Mouse (Mus musculus): ENCODE measurements around the gene Aff3.

The Aff3 gene

DNA sequence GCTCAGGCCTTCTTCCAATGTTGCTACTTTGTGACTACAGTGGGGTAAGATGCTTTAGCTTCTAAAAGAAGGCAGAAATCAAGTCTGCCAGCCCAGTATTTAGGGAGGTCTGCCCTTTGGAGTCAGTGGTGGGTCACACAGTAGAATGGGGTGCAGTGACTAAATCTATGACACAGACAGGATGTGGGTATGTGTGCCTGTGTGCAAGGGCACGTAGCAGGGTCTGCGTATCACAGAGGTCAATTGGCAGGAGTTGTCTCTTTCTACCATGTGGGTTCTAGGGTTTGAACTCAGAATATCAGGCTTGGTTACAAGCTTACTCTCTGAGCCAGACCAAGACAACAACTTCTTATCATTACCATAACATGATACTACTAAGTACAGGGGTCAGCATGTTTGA is 393.4 kb downstream of the Aff3 start:
- DNase-seq (ENCODE audit: low spot score): no peak

DNA sequence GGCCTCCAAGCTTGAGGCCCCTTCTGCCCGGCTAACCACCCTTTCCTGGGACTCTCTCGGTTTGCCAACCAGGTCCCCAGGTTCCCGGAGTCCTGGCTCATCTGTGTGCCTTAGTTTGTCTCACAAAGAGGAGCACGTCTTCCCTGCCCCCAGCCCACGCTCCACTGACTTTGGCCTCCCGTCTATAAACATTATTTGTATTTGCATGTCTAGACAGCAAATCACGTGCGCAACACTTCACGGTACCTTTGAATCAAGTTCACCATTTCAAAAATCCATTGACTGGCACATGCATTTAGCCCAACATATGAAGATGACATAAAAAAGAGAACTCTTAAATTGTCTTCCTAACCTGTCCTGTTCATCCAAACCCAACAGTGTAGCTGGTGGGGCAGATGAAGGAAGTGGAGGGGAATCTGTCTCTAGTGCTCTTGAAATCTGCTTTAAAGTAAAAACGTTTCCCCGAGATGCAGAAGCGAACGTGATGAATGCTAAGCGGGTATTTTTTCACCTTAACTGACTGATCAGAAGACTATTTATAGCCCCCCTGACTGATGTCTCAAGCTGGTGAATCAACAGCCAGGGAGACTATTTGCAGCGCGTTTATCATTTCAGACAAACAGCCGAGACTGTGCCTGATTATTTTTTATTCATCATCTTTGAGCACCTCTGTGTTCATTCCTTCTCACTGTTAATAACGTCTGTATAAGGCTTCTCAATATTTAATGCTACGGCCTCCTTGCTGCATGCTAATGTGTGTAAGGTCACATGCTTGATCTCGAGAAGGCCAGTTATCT is 396.3 kb downstream of the Aff3 start:
- no peak for DNase-seq (ENCODE audit: low spot score)

DNA sequence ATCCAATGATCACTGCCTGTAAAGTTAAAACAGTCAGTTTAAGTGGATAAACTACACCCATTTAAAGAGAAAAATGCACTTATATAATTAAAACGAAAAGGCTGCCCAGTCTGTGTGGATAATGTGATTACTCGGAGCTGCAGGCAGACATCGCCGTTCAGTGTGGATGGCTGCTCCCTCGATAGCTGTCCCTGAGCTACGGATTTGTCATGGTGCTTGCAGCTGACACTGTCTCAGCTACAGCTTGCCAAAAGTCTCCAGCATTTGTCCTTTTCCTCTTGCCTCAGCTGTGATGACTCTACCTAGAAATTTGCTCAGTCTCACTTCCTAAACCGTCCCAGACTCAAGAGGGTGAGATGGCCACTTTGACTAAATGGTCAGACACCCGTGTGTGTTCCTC is 401.5 kb downstream of the Aff3 start:
- no peak for DNase-seq (ENCODE audit: low spot score)

DNA sequence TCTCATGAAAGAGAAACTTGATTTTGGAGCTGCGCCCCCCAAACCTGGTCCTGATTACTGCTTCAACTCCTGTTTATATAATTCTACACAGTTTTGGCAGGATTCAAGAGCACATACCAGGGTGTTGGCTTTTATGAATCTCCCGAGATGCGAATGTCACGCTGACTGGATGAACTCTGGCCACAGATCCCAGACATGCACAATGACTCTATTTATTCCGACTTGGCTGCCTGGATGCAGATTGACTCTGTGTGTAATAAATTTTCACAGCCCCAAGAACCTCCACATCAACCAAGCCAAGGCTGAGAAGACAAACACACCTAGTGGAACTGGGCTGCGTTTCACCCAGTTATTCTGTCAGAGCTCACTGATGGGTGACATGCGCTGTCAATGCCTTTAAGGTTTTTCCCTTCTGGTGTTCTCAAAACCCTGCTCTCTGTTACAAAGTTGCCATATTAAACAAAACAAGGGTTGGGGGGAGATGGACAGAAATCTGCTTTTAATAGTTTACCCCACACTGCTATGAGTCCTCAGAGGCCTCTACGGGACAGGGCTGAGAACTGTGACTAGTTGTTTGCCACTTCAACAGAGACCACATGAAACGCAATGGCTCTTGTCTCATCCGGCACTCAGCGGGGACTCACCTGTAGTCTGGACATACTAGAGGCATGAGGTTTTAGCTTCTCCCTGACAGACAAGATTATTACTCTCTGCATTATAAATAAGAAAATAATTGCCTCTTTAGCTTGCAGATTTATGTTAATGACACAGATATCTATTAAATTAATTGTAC is 402.2 kb downstream of the Aff3 start:
- DNase-seq (ENCODE audit: low spot score): no peak

DNA sequence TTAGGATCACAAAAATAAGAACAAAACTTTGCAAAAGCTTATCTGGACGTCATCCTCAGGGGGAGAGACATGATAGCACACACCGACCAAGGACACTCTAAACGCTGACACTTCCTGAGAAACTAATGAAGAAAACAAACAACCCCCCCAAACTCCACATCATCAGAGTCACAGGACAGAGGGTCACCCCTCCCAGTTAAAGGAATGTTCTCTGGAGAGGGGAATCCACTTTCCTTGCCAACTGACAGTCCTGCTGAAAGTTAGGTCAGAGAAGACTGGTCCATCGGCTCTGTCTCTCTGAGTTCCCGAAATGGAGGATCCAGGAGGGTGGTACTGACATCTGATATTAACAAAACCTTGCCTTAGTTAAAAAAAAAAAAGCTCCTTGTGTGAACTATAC is 403.7 kb downstream of the Aff3 start:
- DNase-seq (ENCODE audit: low spot score): no peak

DNA sequence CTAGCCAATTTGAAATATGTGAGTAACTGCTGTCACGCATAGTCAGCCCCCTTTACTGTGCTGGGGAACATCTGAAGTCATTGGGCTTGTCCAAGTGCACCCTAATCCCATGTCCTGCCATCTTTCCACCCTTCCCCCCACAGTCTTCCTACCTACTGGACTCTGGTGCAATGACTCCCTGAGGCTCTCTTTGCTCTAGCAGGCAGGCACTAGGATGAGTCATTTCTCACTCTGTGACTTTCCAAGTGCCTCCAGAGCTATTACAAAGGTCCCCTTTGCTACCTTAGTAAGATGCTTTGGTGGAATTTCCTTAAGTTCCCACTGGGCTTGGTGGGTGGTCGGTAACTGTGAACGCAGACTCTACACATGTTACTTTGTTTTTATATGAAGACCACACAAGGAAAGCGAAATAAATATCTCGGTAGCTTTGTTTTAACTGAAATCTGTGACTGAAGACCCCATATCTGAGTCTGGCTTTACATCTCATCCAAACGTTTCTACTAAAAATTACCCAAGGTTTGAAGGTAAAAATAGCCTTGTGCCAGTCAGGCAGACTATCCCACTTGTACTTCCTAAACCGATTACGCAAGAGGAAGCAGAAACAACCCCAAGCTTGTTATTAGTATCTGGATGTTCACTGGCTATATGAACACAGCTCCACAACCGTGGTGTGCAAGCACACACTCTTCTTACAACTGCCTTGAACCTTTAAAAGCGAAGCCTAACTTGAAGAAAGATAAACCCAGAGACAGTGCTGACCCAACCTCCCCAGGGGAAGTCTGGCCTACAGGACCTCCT is 405.0 kb downstream of the Aff3 start:
- no peak for DNase-seq (ENCODE audit: low spot score)

DNA sequence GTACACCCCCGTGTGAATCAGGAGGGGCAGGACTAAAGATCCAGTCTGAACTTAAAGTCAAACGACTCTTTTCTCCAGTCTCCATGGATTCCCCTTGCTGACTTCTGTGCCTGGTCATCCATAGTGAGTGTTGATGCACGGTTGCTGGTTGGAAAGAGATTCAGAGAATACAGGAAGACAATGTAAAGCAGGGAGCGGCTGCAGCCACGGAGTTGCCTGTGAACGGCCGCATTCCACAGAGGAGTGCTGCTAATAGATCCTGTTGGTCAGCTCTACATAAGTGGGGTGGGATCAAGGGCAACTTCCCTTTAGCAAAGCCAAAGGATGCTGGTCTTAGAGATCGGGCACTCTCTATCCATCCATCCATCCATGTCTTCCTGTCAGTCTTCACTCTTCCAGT is 410.3 kb downstream of the Aff3 start:
- DNase-seq (ENCODE audit: low spot score): no peak

DNA sequence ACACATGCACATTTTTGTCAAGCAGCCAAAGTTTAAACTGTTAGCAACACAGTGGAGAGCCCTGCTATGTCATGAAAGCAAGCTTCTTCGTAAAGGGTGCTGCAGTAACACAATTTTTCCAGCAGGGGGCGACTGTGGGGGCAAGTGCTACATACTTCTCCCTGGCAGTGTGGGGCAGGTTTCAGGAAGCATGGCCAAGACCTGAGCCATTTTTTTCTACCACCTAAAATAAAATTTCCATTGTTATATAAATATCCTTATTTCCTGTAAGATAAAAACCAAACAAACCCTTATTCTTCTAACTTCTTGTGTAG is 412.0 kb downstream of the Aff3 start:
- no peak for DNase-seq (ENCODE audit: low spot score)

DNA sequence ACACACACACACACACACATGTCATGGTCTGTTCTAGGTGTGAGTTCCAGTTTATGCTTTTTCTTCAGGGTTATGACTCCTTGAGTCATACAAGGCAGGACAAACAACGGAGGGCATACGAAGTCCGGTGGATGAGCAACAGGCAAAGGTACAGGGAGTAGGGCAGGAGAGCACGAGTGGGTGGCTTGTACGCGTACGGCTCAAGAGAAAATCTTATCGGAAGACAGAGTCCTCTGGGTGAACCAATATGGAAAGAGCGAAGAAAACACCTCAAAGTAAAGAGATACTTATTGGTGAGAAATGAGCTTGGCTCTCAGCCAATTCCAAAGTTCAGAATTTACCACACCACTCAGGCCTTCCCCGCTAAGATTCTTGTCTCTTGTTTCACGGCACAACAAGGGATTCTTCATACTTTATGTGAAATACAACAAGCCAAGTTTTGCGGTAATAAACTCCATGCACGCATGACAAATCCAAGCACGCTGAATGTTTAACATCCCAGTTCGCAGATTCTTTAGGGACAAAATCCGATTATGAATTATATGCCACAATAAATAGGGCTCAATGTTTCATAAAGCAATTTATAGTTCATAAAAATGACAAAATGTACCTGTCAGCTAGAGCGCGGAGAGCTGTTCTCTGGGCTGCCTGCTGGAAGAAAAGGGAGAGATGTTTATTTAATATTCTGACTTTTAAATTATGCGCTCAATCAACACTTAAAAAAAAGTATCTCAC is 412.6 kb downstream of the Aff3 start:
- DNase-seq (ENCODE audit: low spot score): no peak

DNA sequence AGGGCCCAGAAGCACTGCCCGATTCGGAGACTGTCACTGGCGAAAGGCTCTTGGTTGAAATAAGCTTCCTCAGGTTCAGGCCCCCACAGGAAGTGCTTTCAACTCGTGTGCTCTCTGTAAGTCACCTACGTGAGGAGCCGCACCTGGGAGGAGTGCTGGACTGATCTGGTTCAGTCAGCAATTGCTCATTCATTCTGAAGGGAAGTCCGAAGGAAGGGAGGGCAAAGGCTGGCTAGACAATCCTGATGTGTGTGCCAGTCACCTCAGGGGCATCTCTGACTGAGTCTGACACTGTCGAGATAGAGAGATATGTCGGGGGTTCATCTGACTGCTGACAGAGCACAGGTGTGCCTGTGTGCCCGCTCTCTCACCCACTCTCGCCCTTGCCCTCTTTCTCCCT is 413.3 kb downstream of the Aff3 start:
- no peak for DNase-seq (ENCODE audit: low spot score)

DNA sequence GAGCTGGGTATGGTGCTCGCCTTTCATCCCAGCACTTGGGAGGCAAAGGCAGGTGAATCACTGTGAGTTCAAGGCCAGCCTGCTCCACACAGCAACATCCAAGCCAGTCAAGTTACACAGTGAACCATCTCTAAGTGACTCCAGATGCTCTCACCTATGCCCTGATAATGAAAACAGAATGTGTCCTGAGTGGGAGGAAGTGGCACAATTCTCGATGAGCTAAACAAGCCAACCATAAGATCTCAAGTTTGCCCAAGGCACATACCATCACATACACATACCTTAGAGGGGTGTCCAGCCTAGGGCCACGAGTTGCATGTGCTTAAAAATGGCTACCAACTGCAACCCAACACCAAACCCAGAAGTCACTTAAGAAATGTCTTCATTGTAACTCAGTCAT is 414.5 kb downstream of the Aff3 start:
- no peak for DNase-seq (ENCODE audit: low spot score)

DNA sequence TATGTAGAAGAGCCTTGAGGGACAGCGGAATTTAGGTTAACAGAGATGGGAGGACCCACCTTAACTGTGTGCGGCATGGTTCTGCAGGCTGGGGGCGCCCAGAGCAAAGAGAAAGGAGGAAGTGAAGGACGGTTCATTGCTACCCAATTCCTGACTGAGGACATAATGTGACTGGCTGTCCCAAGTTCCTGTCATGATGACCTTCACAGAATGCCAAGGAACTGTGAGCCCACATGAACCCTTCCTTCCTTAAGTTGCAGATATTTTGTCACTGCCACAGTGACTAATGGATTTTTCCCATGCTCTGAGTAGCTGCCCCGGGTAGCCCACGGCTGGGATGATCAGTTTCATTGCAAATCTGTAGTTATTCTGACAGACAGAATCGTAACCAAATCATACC is 415.2 kb downstream of the Aff3 start:
- no peak for DNase-seq (ENCODE audit: low spot score)

DNA sequence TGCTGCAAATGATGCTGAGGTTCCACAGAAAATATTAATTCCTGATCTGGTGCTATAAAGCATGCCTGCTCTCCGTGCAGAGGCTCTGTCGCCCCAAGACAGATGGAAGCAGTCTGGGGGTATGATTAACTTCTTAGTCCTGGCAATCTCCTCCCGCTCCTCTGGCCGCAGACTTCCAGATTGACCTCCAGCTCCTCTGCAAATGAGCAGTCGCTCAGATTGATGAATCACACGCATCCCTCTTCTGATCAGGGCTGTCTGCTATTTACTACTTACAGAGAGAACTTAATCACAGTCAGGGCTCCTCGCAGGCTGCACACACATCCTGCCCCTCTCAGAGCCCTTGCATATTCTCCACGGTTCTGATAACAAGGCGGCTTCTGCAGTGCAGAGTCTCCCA is 416.7 kb downstream of the Aff3 start:
- DNase-seq (ENCODE audit: low spot score): no peak

DNA sequence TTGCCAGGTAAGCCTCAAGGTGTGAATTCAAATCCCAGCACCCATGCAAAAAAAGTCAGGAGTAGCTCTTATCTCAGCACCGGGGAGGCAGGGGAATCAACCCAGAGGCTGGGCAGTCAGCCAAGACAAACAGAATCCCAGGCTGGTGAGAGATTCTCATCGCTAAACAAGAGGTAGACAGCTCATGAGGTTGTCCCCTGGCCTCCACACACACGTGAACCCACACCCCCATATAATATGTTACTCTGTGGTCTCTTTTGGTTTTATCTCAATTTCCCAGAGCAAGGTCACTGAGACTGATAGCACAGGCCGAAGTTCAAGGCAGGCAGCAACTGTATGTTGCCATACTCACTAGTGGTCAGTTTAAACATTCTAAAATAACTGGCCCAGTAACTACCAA is 422.2 kb downstream of the Aff3 start:
- no peak for DNase-seq (ENCODE audit: low spot score)

DNA sequence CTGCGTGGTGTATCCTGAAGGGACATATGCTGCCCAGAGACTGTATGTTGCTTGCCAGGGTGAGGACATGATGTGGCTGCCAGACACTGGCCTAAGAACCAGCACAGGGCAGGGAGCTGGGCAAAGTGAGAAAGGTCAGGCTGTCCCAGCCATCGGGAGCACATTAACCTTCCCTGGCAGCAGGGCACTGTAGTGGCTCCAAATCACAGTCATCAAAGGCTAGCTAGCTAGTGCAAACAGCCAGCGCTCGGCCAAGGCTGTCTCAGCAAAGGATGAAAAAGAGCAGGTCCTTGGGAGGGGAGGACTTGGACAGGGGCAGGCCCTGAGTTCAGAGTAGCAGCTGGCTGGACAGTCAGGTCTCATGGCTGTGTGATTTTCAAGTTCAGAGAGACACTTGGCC is 423.0 kb downstream of the Aff3 start:
- no peak for DNase-seq (ENCODE audit: low spot score)

DNA sequence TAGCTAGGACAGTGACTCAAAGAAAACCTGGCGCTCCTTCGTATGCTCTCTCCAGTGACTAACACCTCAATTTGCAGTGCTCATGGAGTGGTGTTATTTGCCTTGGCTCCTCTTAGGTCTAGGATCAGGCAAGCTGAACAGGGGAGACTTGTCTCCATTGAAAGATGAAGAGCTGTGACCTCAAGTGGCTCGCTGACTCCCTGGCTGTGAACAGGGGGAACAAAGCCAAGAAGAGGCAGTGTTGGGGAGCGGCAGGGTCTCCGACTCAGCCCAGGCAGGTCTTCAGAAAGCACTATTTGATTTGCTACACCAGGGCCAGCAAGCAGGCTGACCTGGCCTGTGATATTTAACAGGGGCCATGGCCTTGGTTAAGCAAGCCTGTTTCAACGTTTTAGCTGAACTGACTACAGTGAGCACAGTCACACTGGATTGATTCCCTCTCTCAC is 423.5 kb downstream of the Aff3 start:
- DNase-seq (ENCODE audit: low spot score): no peak

DNA sequence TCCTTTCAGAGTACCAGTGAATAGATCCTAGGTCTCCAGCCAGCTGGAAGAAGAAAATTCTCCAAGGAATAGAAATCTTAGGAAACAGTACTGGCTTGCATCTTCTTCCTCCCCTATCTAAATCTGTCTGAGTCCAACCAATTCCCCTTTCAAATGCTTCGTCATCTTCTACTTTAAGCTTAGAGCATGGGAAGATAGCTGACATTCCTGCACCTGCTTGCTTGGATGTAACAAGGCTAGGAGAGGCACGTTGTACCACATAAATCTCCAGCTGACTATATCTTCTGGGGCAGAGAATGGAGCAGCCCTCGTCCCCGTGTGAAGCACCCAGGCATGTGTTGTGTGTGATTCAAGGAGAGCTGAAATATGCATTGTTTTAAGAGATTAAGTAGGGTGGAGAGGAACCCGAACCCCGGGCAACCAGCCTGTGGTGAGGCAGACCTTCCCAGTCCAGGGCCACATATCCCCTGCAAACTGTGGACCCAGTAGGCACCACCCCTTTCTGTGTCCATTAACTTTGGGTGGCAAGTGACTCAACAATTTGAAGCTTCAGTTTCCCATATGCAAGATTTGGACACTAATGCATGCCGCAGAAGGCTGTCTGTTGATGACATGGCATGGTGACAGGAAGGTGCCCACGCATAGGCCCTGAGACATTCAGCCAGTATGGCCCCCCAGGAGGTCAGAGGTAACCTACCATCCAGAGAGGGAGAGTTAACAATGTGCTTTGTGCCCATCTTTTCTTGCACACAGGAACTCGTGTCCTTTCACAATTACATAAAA is 424.1 kb downstream of the Aff3 start:
- no peak for DNase-seq (ENCODE audit: low spot score)

DNA sequence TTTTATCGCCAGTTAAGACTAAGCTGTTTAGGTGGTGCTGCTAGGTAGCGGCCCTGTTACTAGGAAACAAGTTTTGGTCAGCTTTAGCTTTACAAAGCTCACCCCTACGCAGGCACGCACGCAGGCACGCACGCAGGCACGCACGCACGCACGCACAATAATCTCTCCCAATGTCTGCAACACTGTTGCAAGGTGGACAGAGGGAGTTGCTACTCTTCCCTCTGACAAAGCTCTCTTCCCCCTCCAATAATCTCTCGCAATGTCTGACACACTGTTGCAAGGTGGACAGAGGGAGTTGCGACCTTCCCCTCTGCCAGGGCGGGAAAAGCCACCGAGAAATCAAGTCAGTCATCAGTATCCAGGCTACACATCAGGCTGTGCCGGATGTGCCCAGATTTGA is 425.2 kb downstream of the Aff3 start:
- no peak for DNase-seq (ENCODE audit: low spot score)

DNA sequence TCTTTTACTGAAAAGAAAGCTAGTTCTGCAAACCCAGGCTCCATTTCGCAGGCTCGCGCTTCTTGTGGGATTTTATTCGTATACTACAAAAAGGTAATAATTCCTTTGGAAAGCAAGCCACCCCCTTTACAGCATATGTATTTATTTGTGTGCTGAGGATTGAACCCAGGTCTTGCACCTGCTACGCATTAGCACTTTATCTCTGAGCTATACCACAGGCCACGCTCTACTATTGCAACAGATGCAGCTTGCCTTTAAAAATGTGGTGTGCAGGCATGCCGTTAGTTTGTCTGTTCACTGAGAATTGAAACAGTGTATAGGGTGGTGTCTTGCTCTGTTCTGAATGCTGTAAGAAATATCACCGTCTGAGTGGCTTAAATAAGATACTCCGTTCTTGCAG is 426.9 kb downstream of the Aff3 start:
- DNase-seq (ENCODE audit: low spot score): no peak

DNA sequence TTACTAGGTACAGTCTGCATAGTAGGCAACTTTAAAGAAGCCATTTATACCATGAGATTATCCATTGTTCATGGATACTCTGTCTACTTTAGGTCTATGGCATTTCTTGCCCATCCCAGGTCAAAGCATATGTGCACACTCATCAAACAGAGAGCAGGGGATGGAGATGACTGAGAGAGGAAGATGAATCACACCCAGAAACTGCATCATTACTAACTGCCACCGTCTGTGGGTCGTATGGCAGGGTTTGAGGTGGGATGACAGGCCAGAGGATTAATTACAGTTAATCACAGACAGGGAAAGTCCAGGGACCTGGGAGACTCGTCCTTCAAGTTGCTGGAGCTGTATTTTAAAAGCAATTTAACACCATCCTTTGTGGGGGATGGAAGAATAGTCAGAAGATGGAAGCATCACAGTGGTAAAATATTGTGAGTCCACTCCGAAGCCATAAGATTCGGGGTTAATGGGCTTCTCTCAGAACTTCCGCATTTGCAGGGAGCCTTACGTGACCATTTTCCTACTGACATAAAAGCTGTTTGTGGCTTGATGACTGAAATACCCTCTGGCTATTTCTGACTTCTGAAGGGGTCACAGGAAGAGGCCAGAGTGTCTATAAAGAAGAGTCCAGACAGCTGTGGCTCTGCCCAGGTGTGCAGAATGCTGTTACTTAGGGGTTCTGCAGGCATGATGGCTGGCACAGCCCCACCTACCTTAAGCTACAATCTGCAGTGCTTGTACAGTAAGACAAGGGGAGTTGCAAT is 427.5 kb downstream of the Aff3 start:
- DNase-seq (ENCODE audit: low spot score): no peak

DNA sequence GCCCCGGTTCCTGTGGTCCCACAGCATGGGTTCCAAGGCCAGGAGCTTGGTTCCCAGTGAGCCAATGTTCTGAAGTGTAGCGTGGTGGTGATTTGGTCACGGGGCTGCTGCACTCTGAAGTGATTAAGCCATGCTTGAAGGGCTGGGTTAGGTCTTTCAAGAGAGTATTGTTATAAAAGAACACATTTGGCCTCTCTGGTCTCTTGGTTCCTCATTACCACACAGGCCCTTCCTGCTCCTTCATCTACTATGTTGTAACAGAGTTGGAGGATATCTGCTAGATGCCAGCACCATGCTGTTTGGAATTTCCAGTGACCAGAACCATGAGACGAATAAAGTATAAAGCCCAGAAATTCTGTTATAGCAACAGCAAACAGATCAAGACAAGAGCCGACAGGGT is 431.6 kb downstream of the Aff3 start:
- no peak for DNase-seq (ENCODE audit: low spot score)
